Mouse (Mus musculus) right cerebral cortex, adult 2 months (tissue): Measurements from ENCODE around the gene Fitm2.

ENCODE experiments used
- DNase-seq, 2 experiments: peaks; one replicate each; pipeline ENCODE4 v3.0.0; 2021 to 2022; ENCODE audit warnings: low spot score in 2 of 2

The Fitm2 gene

GRCm38 (mm10) chr2:163422895-163423660 is 49.4 kb downstream of the Fitm2 start:
- no peak for DNase-seq

DNA sequence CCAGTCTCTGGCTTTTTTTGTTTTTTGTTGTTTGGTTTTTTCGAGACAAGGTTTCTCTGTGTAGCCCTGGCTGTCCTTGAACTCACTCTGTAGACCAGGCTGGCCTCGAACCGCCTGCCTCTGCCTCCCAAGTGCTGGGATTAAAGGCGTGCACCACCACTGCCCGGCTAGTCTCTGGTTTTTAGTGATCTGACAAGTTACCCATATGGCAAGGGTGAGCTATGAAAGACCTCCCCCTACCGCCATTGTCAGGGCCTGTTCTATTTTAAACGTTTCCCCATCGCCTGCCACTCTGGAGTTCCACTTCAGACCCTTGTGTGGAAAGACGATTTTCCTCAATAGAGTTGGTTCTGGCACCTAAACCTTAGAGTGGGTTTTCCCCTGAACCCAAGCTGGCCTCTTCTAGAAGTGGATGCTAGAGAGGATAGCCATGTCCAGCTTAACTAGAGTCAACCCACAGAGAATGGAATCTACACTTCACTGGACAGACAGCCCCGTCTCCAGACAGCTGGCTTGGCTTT is 52.0 kb downstream of the Fitm2 start:
- DNase-seq = no peak

DNA sequence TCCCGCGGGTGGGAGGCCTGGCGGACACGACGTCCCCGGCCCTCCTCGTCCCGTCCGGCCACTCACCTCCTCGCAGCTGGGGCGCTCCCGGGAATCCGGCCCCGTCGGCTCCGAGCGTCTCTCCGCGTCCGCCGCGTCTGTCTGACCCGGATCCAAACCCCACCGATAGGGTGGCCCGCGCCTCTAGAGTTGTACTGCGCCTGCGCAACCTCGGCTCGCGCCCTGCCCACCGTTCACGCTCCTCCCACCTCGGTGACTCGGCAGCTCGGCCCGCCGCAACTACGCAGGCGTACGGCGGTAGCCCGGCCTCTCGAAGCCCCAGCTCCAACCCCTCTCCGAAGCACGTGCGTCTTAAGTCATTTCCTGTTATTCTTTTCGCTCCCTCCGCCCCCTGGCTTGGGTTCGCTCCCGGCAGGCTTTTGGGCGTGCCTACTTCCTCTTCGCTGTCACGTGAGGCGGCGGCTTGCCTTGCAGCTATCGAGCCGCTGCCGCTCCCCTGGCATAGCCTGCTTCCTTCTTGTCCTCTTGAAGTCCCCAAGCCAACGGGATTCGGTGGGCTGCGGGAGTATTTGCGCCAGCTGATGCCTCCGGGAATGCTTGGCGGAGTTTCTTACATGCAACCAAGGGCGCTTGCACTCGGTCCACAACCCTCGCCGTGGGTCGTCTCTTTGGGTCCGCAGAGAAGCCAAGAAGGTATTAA is 52.9 kb downstream of the Fitm2 start:
- DNase-seq = peak; percentile 98 to 99

DNA sequence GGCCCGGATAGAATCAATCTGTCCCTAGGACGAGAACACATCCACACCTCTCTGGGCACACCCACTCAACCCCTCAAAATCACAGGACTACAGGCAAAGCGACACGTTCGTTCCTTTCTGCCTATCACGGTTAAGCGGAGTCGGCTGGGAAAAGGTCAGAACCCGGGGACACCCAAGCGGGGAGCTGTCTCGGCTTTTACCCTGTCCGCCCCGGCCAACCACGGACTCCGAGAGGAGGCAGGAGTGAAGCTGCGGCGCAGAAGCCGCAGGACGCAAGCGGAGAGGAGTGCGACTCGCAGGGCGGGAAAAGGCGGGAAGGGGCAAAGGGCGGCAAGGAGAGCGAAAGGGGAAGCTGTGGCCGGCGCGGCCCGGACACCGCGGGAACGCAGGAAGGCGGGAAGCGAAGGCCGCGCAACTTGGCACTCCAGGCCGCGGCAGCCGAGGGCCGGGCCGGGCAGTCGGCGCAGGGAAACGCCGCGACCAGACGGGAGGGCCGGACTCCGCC is 53.5 kb downstream of the Fitm2 start:
- DNase-seq = peak in 1 of 2 experiments; percentile 27

- DNase-seq = no peak
Measured at GRCm38 (mm10) chr2:163417830-163418229, 54.6 kb downstream of the Fitm2 start.

DNA sequence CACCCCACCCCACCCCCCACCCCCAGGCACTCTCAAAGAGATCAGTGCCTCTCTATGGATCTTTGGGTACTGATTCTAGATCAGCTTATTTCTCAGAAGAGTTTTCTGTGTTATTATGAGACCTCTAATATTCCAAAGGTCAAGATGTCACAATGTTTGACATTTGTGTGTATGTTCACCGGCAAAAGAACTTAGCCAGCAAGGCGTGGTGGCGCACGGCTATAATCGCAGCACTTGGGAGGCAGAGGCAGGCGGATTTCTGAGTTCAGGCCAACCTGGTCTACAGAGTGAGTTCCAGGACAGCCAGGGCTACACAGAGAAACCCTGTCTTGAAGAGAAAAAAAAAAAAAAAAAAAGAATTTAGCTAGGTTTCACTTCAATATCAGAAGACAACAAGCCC is 55.4 kb downstream of the Fitm2 start:
- DNase-seq = no peak
